Mouse (Mus musculus) heart, embryonic 14.5 days (tissue): Measurements from ENCODE around the gene Flywch1. TPM values are rescaled to one million over a fixed set of nuclear protein-coding genes. Genes with fewer than 3 reads are reported as not detected.

Experiments
- ATAC-seq: fragments of 200-750 bp; cut with Nextera tagmentation; 2 replicates; pipeline ENCODE4 v1.8.0; 2017; ENCODE audit warnings: low read depth, moderate TSS enrichment; ENCODE audit not compliant: insufficient number of reproducible peaks, insufficient read depth, low FRiP score
- H3K27ac ChIP-seq, 2 experiments: fragments of 200-500 bp in 1 of 2; fragments of 300-500 bp in 1 of 2; sonication (generic) in 1 of 2; replicated peaks in 1 of 2; 2 replicates each; pipeline ENCODE4 v1.5.1; 2012 to 2014; ENCODE audit warnings: low read depth in 2 of 2, low read length in 2 of 2, control low read depth in 1 of 2, mild to moderate bottlenecking in 1 of 2, mixed read lengths in 1 of 2; ENCODE audit not compliant: control insufficient read depth in 1 of 2, insufficient read depth in 1 of 2
- H3K27me3 ChIP-seq: fragments of 300-500 bp; sonication (generic); 2 replicates; pipeline ENCODE4 v1.6.1; 2014; ENCODE audit warnings: mild to moderate bottlenecking, low read length, control low read depth; ENCODE audit not compliant: control insufficient read depth, insufficient read depth
- H3K36me3 ChIP-seq: fragments of 300-500 bp; sonication (generic); 2 replicates; pipeline ENCODE4 v1.6.1; 2014; ENCODE audit warnings: mild to moderate bottlenecking, control low read depth, low read length, mixed read lengths; ENCODE audit not compliant: control insufficient read depth, insufficient read depth
- H3K4me1 ChIP-seq, 2 experiments: fragments of 200-500 bp in 1 of 2; fragments of 300-500 bp in 1 of 2; sonication (generic) in 1 of 2; 2 replicates each; pipeline ENCODE4 v1.6.1; 2012 to 2014; ENCODE audit warnings: low read length in 2 of 2, control low read depth in 1 of 2, mixed read lengths in 1 of 2; ENCODE audit not compliant: control insufficient read depth in 2 of 2, insufficient read depth in 2 of 2
- H3K4me2 ChIP-seq: fragments of 300-500 bp; sonication (generic); 2 replicates; pipeline ENCODE4 v1.6.1; 2014; ENCODE audit warnings: mild to moderate bottlenecking, low read length
- H3K4me3 ChIP-seq, 2 experiments: fragments of 200-500 bp in 1 of 2; fragments of 300-500 bp in 1 of 2; sonication (generic) in 1 of 2; 2 replicates each; pipeline ENCODE4 v1.5.1; 2012 to 2014; ENCODE audit warnings: low read length in 2 of 2, mild to moderate bottlenecking in 2 of 2, control low read depth in 1 of 2, low read depth in 1 of 2, moderate library complexity in 1 of 2; ENCODE audit not compliant: control insufficient read depth in 1 of 2, insufficient read depth in 1 of 2
- H3K9ac ChIP-seq: fragments of 300-500 bp; sonication (generic); 2 replicates; pipeline ENCODE4 v1.6.1; 2014; ENCODE audit warnings: mild to moderate bottlenecking, low read length
- H3K9me3 ChIP-seq: fragments of 300-500 bp; sonication (generic); 2 replicates; pipeline ENCODE4 v1.6.1; 2016; ENCODE audit warnings: low read length, control low read depth; ENCODE audit not compliant: control insufficient read depth
- WGBS: fragments of 180-500 bp; shearing (Covaris S2); extraction: QIAGEN DNeasy Blood & Tissue Kit; methylation state at CpG from one replicate; pipeline ENCODE4 v1.1.7; 2014; 5-methylcytosine and 5-hydroxymethylcytosine counted together
- polyA plus RNA-seq: library from polyadenylated mRNA; unstranded; fragments of >200 nt; fragmentation: Nextera tagmentation; extraction: Ambion mirVana; gene quantifications from 2 replicates; pipeline ENCODE4 v1.2.1, GENCODE M21; 2014

Flywch1 gene
- polyA plus RNA-seq, 1 experiment from 2014 or later: 42.4 TPM

DNA sequence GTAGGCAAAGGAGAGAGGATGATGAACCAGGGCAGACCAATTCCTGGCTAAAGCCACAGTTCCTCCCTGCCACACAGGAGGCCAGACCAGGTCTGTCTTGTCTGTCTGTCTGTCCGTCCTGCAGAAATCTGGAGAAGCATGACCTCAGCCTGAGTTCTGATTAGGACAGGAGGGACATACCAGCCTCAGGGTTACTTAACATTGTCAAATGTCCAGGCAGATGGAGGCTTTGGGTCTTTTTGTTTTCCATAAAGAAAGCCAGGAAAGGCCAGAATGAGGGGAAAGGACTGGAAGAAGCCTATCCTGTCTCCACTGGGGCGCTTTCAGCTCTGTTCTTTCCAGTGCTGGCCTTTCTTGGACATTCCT lies 32.6 kb downstream of the Flywch1 start:
- Histone ChIP-seq H3K9me3 (no peaks in the 10 kb centered on the region), H3K27me3 (peaks cover 43% of the 10 kb centered on the region), H3K9ac (peak overlapping the region; percentile 77; the same call in 1 of the 2 replicates), H3K27ac (no peak overlapping the region), H3K36me3 (0 out of 2 replicates have a peak, but pooled peaks cover 9% of the 10 kb centered on the region), H3K4me2 (peak overlapping the region; percentile 99), H3K4me3 (peak overlapping the region; percentile 68 to 76; a peak in 3 of 4 replicates), H3K4me1 (peaks cover 7 to 17% of the 10 kb centered on the region in 2 experiments; a peak in 2 of 4 replicates)
- no peak for ATAC-seq
- WGBS: 39% methylated on average over 2 of the region's 2 CpGs

DNA sequence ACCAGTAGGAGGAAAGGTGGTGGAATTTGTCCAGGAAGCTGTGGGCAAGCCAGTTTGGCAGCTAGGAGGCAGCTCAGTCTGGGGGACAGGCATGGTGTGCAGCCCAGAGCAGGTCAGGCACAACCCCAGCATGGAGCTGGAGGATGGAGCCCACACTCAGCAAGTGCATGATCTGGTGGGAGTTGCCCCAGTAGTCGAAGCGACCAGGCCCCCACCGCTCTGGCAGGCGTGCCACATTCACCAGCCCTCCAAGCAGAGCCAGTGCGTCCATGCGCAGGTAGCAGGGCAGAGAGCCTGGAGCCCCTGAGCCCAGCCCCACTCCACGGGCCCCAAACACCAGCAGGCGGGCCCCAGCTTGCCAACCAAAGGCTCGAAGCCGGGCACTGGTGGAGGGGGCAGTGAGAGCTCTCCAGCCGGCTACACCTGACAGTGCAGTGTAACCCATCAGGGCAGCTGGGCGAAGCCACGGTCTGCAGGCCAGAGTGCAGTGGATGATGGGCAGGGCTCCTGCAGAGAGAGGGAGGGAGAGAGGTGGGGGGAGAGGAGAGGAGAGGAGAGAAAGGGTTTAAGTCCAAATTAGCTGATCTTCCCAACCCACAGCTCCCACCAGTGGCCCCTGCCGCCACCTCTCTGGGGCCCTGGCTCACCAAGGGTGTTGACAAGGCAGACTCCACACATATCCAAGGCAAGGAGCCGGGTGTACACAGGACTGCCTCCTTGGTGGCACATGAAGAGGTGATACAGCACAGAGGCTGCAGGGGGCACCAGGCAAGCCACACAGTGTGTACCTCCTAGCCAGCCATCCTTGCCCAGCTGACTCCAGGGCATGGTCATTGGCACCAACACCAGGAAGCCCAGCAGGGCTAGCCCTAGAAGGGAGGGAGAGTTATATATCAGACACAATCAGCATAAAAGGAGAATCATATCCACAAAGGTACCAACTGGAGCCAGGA lies 33.6 kb downstream of the Flywch1 start:
- H3K4me2 ChIP-seq: no peak overlapping the region
- no peak overlapping the region for H3K27ac ChIP-seq
- peaks cover 33% of the 10 kb centered on the region for H3K27me3 ChIP-seq
- 60% methylated on average over 14 of the region's 15 CpGs for WGBS
- H3K9ac ChIP-seq: no peak overlapping the region
- ATAC-seq: no peak
- 0 out of 2 replicates have a peak, but pooled peaks cover 9% of the 10 kb centered on the region for H3K36me3 ChIP-seq
- no peak overlapping the region for H3K4me3 ChIP-seq
- peaks cover 7 to 17% of the 10 kb centered on the region in 2 experiments; a peak in 2 of 4 replicates for H3K4me1 ChIP-seq
- H3K9me3 ChIP-seq: no peaks in the 10 kb centered on the region

DNA sequence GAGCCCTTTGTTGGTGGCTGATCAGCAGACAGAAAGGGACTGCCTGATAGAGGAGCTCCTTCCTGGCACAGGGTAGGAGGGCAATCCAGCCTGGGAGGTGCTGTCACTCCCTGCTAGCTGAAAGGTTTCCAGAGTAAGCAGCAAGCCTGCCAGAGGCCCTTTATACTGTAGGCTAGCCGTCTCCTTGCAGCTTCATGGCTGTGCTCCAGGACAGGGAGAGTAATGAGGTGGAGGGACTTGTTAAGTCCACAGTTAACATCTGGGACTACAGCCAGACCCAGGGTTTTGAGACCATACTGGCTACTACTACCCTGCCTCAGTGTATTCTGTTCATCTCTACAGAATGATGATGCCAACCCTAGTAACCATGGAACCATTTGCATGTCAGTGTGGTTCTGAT lies 37.1 kb downstream of the Flywch1 start:
- 67% methylated on average over 1 of the region's 1 CpGs for WGBS
- Histone ChIP-seq H3K4me3 (no peak overlapping the region), H3K36me3 (0 out of 2 replicates have a peak, but pooled peaks cover 9% of the 10 kb centered on the region), H3K9me3 (no peaks in the 10 kb centered on the region), H3K4me2 (no peak overlapping the region), H3K4me1 (peaks cover 0 to 8% of the 10 kb centered on the region in 2 experiments; a peak in 1 of 4 replicates), H3K9ac (no peak overlapping the region; the same call in 1 of the 2 replicates), H3K27ac (no peak overlapping the region), H3K27me3 (peaks cover 8% of the 10 kb centered on the region; the same call in 1 of the 2 replicates)
- ATAC-seq: no peak; the same call in 1 of the 2 replicates

DNA sequence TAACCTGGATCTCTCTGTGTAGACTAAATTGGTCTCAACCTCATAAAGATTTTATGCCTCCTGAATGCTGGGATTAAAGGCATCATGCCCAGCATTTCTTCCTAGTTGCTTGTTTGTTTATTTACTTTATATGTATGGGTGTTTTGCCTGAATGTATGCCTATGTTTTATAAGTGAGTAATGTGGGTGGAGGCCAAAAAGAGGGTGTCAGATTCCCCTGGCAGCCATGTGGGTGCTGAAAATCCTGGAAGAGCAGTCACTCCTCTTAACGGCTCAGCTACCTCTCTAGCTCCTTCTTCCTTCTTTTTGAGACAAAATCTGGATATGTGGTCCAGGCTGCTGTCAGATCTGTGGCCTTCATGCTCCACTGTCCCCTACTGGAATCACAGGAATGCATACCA lies 41.0 kb downstream of the Flywch1 start:
- no peak overlapping the region for H3K4me2 ChIP-seq
- H3K9ac ChIP-seq: no peak overlapping the region

DNA sequence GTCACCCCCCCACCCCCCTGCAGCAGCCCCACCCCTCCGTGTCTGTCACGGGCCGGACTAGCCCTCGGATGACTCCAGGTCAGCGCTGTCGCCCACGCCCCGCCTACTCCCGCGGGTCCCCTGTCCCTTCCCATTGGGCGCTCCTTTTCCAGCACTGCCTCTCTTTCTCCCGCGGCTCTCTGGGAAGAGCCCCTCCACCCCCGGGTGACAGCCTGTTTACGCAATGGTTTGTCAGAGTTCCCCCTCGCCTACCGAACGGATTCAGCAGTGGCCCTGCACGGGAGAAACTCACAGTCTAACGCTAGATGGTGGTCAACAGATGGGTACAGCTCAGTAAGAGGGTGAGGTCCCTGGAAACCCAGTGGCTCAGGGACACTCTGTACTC lies 44.7 kb downstream of the Flywch1 start:
- peak overlapping the region; percentile 88 to 100 for H3K4me3 ChIP-seq
- H3K27ac ChIP-seq: peak overlapping the region; percentile 84 to 88
- peak overlapping the region; percentile 87 for H3K9ac ChIP-seq
- WGBS: under 1% methylated on average over 20 of the region's 20 CpGs
- H3K4me2 ChIP-seq: peak overlapping the region; percentile 75
- H3K27me3 ChIP-seq: no peaks in the 10 kb centered on the region
- H3K4me1 ChIP-seq: peaks cover 4 to 9% of the 10 kb centered on the region in 2 experiments; a peak in 3 of 4 replicates
- no peaks in the 10 kb centered on the region for H3K9me3 ChIP-seq
- no peaks in the 10 kb centered on the region for H3K36me3 ChIP-seq
- ATAC-seq: peak; percentile 88

More for the DNA sequence above, 41.0 kb downstream of the Flywch1 start:
- no peaks in the 10 kb centered on the region for H3K9me3 ChIP-seq
- 0 out of 2 replicates have a peak, but pooled peaks cover 1% of the 10 kb centered on the region for H3K36me3 ChIP-seq
- no peak overlapping the region for H3K27ac ChIP-seq
- H3K27me3 ChIP-seq: no peaks in the 10 kb centered on the region
- WGBS: 29% methylated on average over 1 of the region's 1 CpGs
- no peak for ATAC-seq
- H3K4me3 ChIP-seq: no peak overlapping the region
- peaks cover 3 to 9% of the 10 kb centered on the region in 2 experiments; a peak in 3 of 4 replicates for H3K4me1 ChIP-seq

DNA sequence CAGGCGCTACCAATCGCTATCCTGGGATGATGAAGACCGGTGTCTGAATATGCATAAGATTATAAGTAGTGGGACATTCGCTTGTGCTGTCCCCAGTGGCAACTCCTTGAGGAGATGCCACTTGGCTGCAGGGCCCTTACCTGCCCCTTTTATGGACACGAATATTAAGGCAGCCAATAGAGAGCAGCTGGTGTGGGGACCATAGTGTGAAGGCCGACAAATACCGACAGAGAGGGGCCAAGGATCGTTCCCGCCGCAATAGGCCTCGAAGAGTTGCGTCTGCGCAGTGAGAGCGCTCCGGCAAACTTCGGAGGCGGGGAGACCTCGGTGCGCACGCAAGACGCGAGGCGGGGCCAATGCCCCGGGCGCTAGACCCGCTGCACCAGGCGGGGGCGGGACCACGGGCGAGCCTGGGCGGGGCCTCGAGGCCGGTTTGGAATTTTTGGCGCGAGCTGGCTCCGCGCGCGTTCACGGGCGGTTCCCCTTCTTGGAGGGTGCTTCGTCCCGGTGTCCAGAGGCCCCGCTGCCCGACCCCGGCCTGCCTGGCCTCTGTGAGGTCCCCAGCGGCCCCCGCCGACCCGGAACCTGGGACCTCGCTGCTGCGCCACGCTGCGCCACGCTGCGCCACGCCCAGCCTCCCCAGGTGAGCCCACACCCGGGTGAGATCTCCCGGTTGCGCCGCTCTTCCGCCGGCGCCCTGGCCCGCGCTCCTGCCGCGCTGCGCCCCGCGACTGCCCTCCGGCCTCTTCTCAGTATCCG lies 45.2 kb downstream of the Flywch1 start, which contains the start of gene Pkmyt1:
Gene Pkmyt1 (plus strand): TSS at position 338 of the 759 bp plus-strand sequence.
- no peaks in the 10 kb centered on the region for H3K9me3 ChIP-seq
- H3K4me1 ChIP-seq: peaks cover 4 to 9% of the 10 kb centered on the region in 2 experiments; a peak in 3 of 4 replicates
- H3K4me2 ChIP-seq: peak within 1 kb of the TSS; percentile 75
- peak within 1 kb of the TSS; percentile 88 to 91 for H3K27ac ChIP-seq
- no peaks in the 10 kb centered on the region for H3K36me3 ChIP-seq
- no peaks in the 10 kb centered on the region for H3K27me3 ChIP-seq
- peak; percentile 93 for ATAC-seq
- H3K9ac ChIP-seq: peak within 1 kb of the TSS; percentile 87
- peak within 1 kb of the TSS; percentile 88 to 100 for H3K4me3 ChIP-seq
- 2% methylated on average over 72 of the region's 73 CpGs for WGBS

DNA sequence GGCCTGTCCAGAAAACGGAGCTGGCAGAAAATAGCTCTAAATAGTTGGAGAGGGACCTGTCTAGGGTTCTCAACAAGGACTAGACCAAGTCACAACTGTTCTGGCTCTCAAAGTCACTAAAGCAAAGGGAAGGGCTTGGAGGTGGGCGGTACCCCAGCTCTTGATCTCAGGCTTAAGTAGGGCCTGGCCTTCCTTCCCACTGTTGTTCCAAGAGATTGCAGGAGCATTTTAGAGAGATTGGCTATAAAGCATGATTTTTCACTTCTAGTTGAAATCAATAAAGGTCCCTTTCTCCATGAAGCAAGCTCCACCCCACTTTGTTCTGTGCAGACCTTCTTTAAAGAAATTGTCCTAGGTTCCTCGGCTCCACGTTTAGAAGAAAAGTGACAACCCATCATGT lies 45.9 kb downstream of the Flywch1 start:
- WGBS: 61% methylated on average over 4 of the region's 4 CpGs
- H3K36me3 ChIP-seq: no peaks in the 10 kb centered on the region
- no peak overlapping the region for H3K27ac ChIP-seq
- H3K4me3 ChIP-seq: peak overlapping the region; percentile 88 to 100; a peak in 3 of 4 replicates
- ATAC-seq: no peak
- H3K4me1 ChIP-seq: peaks cover 4 to 9% of the 10 kb centered on the region in 2 experiments; a peak in 3 of 4 replicates
- no peaks in the 10 kb centered on the region for H3K27me3 ChIP-seq
- no peaks in the 10 kb centered on the region for H3K9me3 ChIP-seq
- H3K9ac ChIP-seq: peak overlapping the region; percentile 87
- H3K4me2 ChIP-seq: peak overlapping the region; percentile 75
